Mouse (Mus musculus) C2C12 (cell line): ENCODE data around the gene Prrxl1.

Experiments
- CEBPB ChIP-seq: IDR thresholded peaks from one replicate; pipeline ENCODE4 v1.6.1; 2011; ENCODE audit warnings: low read depth, mild to moderate bottlenecking, control low read depth, moderate library complexity
- CTCF ChIP-seq: IDR thresholded peaks from one replicate; pipeline ENCODE4 v1.5.1; 2011; ENCODE audit not compliant: control insufficient read depth, insufficient read depth, insufficient read length
- FOSL1 ChIP-seq: IDR thresholded peaks from one replicate; pipeline ENCODE4 v1.8.0; 2011; ENCODE audit warnings: mild to moderate bottlenecking, low read length; ENCODE audit not compliant: poor library complexity, insufficient read depth, severe bottlenecking
- MAX ChIP-seq: IDR thresholded peaks from one replicate; pipeline ENCODE4 v1.6.1; 2011; ENCODE audit warnings: mild to moderate bottlenecking, control low read depth
- MYOD1 ChIP-seq: IDR thresholded peaks from one replicate; pipeline ENCODE4 v1.6.1; 2011; ENCODE audit warnings: low read depth; ENCODE audit not compliant: control insufficient read depth, insufficient read length

DNA sequence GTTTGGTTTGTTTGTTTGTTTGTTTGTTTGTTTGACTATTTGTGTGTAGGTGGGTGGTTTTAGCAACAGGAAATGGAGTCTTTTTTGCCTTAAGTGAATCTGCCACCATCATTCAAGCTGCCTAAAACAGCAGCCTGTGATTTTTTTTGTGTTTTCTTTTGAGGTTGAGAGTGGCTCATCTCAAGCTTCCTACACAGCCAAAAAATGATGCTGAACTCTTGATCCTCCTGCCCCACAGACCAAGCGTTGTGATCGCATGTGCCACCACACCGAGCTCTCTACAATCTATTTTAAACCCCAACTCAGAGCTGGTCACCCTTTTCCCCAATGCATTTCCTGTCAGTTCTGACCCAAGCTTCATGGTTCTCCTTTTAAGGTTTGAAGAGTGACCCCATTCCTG is 99.3 kb downstream of the Prrxl1 start:
- no peak for TF ChIP-seq MAX
- TF ChIP-seq CTCF: no peak
- TF ChIP-seq MYOD1: no peak
- TF ChIP-seq CEBPB: no peak
- no peak for TF ChIP-seq FOSL1
